Mouse (Mus musculus) urinary bladder, postnatal 25 days (tissue): ENCODE data around the gene Gm3646.
A peak's percentile ranks its signal among the peaks of the same experiment; 100 is the strongest.

Experiments used
- DNase-seq: peaks from one replicate; pipeline ENCODE4 v3.0.0; 2022; ENCODE audit warnings: low spot score

The Gm3646 gene

DNA sequence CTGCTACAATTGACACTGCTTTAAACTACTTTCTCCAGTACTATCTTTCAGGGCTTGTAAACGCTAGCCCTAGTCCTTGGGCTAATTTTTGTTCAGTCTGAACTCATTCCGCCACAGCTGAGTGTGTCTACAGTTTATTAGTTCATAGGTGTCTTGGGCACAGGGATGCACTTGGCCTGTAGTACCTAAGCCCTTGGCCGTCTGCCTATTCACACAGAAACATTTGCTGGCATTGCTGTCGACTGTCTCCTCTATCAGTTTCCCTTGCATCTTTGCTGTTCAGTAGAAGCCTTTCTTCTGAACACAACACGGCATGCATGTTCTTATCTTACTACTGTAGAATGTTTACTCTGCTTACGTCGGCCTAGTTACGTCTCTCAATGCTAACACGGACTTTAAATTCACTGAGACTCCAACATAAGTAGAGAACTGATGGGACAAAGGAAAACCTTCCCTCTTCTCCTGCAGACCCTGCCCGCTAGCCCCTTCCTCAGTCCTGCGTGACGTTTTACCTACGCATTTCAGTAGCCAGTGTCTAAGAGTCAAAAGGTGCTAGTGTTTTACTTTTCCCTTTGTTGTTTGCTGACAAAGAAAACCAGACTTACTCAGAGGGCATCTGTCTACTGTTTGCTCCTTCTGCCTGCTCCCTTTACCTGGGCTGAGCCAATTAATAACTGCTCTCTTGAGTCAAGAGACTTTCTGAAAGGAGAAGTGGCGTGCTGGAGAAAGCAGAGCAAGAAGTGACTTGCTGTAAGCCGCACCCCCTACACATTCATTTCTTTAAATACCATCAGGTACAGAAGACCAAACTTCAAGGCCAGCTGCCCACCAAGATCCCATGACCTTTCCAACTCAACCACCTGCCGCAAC is 25.8 kb downstream of the Gm3646 start:
- no peak for DNase-seq

DNA sequence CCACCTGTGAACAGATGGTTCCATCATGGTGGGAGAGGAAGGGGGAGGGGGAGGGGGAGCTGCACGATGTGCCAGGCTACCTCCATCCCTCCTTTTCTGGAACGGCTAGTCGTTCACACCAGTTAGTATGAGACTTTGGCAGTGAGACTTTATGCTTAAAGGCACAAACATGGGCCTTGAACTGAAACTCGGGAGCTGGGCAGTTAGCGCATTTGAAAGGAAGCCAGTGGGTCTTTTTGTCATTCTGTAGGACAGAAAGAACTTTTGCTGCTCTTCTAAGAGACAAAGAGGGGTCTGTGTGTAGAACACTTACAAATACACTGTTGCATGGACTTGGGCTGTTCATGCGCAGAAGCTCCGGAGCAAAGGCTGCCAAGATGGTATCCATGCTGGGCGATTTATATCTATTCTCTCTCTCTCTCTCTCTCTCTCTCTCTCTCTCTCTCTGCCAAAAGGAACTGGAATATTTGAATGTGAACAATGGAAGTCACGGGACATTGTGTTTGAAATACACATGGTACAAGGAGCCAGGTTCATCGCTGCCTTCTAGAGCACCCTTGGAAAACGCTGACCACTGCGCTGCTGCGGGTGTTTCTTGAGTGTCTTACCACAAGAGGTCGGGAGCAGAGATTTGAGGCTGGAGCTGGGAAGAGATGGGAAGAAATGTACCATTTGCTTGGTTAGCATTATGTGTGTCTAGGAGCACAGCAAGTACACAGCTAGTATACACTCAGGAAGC is 31.0 kb downstream of the Gm3646 start:
- DNase-seq = no peak

DNA sequence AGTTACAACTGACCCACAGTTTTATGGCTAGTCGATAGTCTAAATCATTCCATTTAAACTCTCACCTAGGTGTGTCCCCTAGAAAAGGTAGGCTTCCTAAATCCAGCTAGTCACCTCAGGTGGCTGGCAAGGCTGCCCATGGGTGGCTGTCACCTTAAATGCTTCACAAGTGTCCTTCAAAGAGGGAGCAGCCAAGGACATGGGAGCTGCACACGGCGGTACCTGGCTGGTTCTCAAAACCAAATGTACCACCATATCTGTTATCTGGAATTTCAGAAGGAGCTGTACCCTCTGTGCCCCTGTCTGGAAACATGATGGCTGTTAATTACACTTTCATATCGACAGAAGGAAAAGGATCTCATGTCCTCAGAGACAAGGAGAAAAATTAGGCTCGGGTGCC is 31.6 kb downstream of the Gm3646 start:
- DNase-seq = no peak

DNA sequence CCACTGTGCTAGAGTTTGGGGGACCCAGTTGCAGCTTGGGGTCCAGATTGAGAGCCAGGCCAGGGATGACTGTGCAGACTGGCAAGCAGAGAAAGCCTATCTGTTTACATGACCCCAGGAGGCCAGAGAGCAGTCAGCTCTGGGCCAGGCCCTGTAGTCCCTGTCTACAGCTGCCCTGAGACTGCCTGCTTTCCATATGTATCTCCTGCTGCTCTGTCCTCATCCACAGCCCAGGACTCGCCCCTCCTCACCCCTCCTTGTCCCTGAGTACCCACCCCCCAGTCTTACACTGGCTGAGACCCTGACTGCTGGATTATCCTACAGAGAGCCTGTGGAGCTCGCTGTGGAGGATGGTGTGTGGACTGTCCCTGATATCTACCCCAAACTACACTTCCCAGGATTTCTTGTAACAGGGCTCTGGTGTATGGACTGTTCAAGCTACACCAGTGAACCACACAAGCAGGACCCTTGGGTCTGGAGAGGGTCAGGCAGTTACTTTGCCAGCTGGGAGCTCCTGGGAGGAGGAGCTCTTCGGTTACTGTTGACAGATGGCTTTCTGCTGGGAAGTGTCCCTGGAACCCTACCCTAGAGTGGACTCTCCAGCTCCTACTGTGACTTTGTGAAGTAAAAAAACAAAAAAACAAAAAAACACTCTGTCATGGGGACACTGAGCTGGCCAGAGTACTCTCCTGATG is 32.6 kb downstream of the Gm3646 start:
- no peak for DNase-seq

DNA sequence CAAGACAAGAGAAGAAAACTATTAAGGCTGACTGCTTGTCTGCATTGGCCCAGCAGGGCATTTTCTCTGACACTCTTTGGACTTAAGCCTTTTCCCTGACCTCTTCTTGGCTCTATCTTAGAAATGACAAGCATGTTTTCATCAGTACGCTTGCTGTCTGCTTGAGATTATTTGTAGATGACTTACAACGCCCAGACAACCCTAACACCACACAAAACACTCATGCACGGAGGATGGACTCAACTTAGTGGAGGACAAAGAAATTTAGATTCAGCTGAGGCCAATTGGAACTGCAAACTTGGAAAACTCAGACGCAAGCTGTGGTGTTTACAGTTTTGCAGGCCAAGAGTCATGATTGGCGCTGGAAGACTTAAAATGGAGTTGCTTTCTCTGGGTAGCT is 34.7 kb downstream of the Gm3646 start:
- DNase-seq = no peak

DNA sequence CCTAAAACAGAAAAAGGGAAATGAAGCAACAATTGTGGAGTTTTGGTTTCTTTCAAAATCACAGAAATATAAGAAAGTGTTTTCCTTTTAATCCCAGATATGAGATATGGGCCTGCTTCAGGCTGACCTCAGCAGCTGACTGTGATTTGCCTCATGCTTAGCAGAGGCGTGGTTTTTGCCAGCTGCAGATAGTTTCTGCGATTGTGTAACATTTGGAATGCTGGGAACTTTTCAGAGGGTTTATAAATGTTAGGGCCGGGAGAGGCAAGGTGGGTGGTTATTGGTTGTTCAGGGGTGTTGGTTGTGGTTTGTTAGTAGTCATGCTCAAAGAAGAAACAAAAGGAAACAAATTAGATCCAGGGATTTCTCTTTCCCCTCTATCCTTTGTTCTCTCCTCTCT is 37.1 kb downstream of the Gm3646 start:
- DNase-seq = no peak

DNA sequence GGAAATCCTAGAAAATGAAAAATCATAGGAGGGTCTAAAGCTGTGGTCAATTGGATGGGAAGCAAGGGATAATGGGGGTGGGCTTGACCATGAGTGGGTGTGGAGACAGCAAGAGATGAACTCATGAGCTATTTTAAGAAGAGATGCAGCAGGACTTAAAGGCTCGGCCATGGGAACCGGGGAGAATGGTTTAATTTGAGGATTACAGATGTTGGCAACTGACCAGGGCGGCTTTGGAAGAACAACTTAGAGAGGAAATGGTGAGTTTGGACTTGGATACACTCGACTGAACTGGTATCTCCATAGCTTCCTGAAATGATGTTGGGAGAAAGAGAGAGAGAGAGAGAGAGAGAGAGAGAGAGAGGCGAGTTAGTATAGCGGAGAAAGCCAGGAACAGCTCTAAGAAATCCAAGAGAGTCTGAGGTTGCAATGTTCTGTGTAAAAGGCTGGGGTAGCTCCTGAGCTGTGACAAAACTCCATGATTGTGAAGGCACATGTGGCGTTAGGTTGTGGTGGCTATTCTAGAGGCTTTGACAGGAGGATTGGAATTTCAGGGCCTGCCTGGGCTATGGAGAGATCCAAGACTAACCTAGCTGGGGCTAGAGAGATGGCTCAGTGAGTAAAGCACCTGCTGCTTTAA is 39.2 kb downstream of the Gm3646 start:
- DNase-seq = no peak

DNA sequence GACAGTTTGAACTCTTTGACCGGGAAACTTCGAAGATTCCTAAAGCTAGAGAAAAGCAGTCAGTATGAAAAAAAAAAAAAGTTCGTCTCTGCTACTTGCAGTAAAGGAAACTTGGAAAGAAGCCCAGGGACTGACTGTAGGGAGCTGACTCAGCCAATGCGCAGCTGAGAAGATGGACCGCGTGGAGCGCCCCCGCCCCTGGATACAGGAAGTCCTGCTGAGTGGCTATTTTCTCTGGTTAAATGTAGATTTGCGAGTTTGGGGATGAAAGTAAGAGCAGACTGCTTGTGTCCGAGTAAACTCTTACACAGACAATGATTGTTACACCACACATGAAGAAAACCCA is 43.1 kb downstream of the Gm3646 start:
- peak; percentile 64 for DNase-seq

DNA sequence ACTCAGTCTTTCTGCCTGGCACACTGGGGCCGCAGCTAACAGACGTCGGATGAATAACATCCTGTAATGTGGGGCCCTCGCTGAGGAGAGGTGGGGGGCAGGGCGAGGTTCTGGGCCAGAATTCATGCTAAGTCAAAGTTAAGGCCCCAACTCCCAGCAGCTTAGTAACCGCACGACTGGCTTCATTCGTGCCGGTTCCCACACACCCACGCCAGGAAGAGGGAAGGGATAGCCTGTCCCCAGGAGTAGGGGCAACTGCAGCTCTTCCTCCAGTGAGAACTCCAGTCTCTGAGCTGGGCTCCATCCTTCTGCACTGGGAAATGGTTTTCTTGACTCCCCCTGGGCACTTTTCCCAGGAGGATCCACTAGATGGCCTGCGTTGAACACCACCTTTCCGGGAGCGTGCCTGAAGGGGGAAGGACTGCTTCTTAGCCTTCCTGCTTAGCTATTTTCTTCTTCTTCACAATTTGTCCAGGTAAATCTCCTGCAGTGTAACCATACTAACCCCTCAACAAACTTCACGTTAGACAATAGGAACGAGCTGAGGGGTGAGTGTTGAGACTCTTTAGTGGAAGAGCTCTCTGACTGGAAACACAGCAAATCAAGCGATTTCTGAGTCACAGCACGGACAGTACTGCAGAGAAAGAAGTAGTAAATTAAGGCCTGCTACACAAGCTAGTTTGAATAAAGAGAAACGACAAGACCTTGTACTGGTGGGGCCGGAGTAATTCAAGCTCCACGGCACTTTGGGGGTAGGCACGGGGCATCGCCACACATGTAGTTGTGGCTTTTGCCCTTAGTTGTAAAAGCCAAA is 43.7 kb downstream of the Gm3646 start:
- DNase-seq = peak; percentile 40

DNA sequence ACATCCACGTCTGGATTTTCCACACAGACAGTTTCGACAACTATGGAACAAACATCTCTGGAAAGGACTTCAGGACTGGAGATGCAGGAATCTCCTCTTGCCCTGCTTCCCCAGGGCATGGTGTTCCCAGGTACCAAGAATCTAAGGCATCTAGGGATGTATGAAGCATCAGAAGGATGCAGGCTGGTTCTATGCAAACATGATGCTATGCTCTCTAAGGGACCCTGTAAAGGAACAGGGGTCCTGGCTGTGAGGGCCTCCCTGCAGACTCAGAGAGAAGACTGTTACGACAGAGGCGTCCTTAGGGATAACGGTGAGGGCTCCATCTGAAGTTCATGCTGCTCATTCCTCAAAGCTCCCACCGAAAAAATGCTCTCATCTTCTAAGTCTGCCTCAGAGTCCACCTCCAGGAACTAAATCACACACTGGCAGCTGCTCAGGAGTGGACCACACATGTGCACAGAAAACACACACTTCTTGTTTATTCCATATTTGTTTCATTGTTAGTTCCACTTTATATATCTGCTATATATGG is 44.9 kb downstream of the Gm3646 start:
- DNase-seq = no peak

DNA sequence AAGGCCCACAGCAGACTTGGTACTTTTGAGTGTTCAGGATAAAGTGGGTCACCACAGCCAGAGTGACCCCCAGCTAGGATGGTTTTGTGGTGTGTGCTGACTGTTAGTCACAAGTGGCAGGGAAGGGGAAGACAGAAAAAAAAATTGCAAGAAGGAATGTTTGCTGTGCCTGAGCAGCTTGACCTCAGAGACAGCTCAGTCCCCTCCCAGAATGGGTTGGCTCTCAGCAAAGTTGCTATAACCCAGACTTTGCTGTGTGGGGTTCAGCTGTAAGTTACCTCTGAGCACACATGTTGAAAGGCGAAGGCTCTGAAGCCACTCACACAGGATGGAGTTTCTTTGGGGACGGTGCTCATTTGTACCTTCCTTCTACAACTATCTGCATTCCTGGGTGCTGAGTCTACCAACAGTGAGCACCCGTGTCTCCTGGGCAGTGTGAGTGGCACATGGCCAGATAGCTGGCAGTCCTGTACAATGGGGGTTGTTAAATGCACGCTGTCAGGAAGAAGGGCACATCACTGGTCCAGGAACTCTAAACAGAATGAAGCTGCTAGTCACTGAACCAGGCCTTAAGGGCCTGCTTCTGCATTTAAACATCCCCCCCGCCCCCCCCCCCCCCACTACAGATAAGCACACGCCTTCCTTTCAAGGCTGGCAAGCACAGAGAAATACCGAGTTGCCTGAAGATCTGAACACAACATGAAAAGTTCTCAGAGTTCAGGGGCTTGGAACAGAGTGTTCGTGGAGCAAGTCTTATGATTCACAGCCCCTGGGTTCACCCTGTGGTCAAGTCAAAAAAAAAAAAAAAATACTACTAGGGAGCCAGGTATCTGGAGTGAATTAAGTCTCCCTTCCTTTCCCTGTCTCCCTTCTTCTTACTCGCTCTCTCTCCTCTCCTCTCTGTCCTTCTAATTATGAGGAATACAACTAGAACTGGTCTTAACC is 45.6 kb downstream of the Gm3646 start:
- DNase-seq = peak; percentile 24

DNA sequence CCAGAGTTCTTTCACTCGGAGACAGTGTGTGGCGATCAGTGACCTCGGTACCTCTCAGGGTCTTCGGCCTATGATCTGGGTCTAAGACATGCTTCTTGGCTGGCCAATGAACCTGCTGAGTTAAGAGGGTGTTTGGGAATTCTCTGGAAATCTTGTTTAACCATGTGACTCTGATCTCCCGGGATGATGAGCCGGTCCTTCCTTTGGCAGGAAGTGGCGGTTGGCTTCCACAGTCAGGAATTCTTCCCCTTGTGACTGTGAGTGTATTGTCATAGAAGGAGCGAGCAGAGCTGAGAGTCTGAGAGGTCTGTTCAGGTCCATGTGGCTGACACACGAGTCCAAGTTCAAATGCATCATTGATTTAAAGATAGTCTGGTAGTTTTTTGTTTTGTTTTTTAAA is 46.9 kb downstream of the Gm3646 start:
- DNase-seq = no peak

DNA sequence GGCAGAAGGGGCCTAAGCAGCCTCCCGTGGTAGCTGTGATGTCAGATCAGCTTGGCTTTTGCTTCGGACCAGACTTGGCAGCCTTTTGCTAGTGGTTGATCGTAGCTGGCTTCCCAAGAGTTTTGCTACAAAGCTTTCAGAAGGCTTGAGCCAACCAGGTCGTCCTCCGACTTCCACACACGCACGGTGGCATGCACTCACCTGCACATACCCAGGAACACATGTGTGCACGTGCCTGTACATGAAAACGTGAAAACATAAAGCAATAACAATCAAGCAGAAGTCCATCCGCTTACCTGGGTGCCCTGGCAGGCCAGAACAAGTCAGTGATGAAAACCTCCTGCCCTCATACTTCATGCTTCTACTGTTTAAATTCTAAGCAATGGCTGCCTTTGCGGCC is 48.2 kb downstream of the Gm3646 start:
- peak; percentile 32 for DNase-seq

DNA sequence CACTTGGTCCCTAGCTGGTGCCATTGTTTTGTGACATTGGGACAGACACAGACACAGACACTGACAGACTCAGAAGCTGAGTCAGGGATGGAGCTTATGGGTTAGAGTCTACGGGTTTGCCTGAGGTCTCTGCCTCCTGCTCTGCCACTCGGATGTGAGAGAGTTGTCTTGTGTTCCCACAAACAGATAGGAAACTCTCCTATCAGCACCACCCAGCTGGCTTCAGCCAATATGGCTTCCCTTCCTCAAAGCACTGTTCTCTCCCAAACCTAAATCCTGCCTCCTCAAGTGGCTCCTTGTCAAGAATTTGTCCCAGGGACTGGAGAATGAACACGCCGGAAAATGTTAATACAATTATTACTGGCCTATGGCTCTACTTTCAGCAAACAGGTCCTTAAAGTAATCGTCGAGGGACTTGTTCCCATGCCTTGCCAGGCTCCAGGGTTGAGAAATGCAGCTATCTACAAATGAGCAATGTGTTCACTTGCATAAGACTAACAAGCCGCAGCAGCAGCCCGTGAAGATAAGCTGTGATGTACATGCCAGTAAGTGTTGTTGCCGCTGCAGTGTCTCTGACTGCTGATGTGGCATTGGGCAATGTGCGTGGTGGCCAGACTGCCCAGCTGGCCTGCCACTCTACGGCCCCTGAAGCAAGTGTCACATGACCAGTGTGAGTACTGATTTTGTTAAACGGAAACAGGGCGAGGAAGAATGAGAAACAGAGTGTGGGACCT is 50.7 kb downstream of the Gm3646 start:
- no peak for DNase-seq
